Mouse (Mus musculus): ENCODE data around the gene Zfp91. TPM values are rescaled to one million over a fixed set of nuclear protein-coding genes. Genes with fewer than 3 reads are reported as not detected.
"Not testable (repeated sequence)": the region's sequence is repeated elsewhere in the genome, so short reads cannot be mapped to it uniquely, and the experiment has no call there.

Gene Zfp91
- polyA plus RNA-seq, 1 experiment from 2014 or later, result 13.3 TPM

DNA sequence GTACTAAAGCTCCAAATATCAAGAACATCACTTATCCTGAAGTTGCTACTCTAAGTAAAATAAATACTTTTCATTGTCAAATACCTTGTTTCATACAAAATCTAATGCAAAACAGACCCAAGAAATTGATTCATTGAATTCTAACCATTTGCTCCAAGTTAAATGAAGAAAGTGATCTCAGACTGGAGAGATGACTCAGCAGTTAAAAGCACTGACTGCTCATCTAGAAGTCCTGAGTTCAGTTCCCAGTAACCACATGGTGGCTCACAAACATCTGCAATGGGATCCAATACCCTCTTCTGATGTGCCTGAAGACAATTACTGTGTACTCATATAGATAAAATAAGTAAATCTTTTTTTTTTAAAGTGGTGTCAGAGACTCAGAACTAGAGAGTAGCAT, 15.5 kb downstream of the Zfp91 start:
- no peak overlapping the region for H3K4me3 ChIP-seq
- no peaks in the 10 kb centered on the region for H3K4me1 ChIP-seq
- no peaks in the 10 kb centered on the region for H3K27me3 ChIP-seq (ENCODE audit: low read depth, poor library complexity, severe bottlenecking)
- H3K36me3 ChIP-seq, result peaks cover 38% of the 10 kb centered on the region
- DNase-seq (ENCODE audit: low spot score), result no peak
- H3K9me3 ChIP-seq (replicated peaks), result no peaks in the 10 kb centered on the region
- no peak overlapping the region for H3K27ac ChIP-seq (replicated peaks)

DNA sequence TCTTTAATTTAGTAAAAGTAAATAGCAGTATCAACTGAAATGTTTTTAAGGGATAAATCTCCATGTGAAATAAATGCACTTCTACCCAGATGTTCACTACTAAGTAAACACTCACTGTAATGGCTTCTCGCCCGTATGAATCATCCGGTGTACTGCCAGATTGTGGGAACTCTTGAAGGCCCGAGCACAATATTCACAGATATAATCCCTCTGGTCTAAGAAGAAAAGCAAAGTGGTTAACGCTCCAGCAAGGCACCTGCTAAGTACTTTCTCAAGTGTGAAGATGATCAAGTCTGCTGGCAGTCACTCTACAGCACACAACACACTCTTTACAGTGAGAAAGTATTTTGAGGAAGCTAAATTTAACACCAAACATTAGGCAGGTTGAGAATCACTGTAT, 25.0 kb downstream of the Zfp91 start:
- Histone ChIP-seq H3K27me3 (ENCODE audit: low read depth, poor library complexity, severe bottlenecking) (no peaks in the 10 kb centered on the region), H3K4me3 (no peak overlapping the region), H3K27ac (replicated peaks) (no peak overlapping the region), H3K36me3 (peaks cover 97% of the 10 kb centered on the region), H3K9me3 (replicated peaks) (no peaks in the 10 kb centered on the region), H3K4me1 (no peaks in the 10 kb centered on the region)
- DNase-seq (ENCODE audit: low spot score), result no peak
- WGBS, result 95% methylated on average over 5 of the region's 5 CpGs

DNA sequence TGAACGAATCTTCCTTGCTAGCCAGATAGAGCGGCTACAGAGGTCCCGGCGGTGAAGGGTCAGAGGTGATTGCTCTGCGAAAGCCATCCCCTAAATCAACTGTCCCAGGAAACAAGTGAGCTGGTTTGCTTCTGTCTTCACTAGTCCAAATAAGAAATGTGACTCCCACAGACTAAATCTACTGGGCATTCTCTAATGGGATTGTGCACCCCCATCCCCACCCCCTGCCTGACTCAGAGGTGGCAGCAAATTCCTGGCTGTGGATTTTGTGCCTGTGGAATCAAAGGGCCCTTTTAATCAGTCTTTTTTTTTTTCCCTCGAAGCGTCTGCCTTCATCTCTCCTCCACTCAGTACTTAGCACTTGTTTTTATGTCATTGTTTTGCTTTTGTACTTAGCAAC, 30.6 kb downstream of the Zfp91 start, which contains the start of gene Cntf:
Cntf (minus strand) TSS at position 325 of the 400 bp plus-strand sequence.
- H3K4me3 ChIP-seq, result no peak within 1 kb of the TSS
- WGBS, result 66% methylated on average over 7 of the region's 7 CpGs
- H3K27me3 ChIP-seq (ENCODE audit: low read depth, poor library complexity, severe bottlenecking), result no peaks in the 10 kb centered on the region
- H3K27ac ChIP-seq (replicated peaks), result no peak within 1 kb of the TSS
- H3K4me1 ChIP-seq, result 0 out of 2 replicates have a peak, but pooled peaks cover 4% of the 10 kb centered on the region
- H3K9me3 ChIP-seq (replicated peaks), result no peaks in the 10 kb centered on the region
- no peak for DNase-seq (ENCODE audit: low spot score)
- peaks cover 83% of the 10 kb centered on the region for H3K36me3 ChIP-seq

DNA sequence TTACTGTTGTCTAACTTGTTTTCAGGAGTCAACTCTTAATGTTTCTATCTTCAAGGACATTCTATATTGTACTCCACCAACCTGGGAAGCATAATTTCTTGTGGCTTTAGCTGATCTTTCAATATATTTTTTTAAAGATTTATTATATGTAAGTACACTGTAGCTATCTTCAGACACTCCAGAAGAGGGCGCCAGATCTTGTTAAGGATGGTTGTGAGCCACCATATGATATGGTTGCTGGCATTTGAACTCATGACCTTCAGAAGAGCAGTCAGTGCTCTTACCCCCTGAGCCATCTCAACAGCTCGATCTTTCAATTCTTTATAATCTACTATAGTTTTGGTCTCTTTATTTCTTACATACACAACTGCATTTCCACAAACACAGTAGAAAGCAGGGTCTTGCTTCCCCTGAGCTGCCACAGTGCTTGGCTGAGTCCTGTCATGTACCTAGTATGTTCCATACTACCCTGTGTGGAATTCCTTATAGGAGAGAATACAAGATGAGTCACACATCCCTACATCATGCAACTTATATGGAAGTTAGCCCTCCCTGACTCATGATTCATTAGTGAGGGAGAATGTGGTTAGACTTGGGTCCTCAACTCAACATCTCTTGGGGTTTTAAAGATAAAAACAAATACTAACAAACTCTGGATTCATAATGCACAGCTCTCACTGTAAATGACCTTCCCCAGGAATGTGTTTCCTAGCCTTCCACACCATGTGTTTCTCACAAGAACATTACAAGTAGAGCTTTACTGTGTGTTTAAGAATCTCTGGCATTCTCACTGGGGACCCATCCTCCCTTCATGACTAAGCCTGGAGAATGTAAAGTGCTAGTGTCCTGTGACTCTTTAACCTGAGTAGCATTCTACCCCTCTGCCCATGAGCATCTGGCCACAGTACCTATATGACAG, 33.5 kb downstream of the Zfp91 start:
- 50% methylated on average over 2 of the region's 2 CpGs for WGBS
- Histone ChIP-seq H3K9me3 (replicated peaks) (no peaks in the 10 kb centered on the region), H3K4me3 (no peak overlapping the region), H3K36me3 (peaks cover 54% of the 10 kb centered on the region), H3K27me3 (ENCODE audit: low read depth, poor library complexity, severe bottlenecking) (no peaks in the 10 kb centered on the region), H3K4me1 (0 out of 2 replicates have a peak, but pooled peaks cover 4% of the 10 kb centered on the region), H3K27ac (replicated peaks) (no peak overlapping the region)
- no peak for DNase-seq (ENCODE audit: low spot score)

DNA sequence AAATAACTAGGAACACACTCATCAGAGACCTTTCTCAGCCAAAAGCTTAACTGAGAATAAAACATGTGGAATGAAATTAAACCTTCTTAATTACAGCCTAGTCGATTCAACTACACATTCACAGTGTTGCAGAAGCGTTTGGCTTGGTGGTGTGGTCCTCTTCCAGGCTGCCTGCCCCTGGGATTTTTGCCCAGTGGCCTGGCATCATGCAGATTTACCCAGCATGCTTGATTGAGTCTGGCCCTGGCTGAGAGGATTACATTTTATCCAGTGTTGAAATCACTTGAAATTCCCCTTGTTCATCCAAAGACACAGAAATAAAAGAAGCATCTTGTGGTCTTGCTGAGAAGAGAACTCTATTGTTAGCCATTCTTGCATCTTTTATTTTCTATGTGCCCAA, 36.3 kb downstream of the Zfp91 start:
- Histone ChIP-seq H3K36me3 (peaks cover 32% of the 10 kb centered on the region), H3K27me3 (ENCODE audit: low read depth, poor library complexity, severe bottlenecking) (no peaks in the 10 kb centered on the region)

DNA sequence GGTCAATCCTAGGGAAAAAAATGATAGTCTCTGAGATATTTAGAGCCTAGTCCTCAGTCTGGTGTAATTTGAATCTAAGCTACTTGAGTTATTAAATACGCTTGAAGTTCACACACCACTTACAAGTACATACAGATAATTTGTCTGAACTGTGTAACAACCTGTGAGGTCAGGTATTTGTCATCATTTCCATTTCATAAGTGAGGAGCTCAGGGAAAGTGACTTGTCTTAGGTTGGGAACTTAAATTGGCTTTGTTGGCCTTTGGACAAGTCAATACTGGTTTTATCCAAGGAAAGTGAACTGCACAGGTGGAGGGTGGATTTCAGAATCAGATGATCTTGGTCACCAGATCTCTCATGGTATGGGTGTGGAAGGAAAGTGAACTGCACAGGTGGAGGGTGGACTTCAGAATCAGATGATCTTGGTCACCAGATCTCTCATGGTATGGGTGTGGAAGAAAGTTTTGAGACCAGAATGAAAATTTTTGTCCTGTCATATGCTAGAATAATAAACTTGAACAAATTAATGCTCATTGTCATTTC, 36.9 kb downstream of the Zfp91 start:
- H3K9me3 ChIP-seq (replicated peaks), result no peaks in the 10 kb centered on the region
- no peaks in the 10 kb centered on the region for H3K4me1 ChIP-seq
- no peak overlapping the region for H3K27ac ChIP-seq (replicated peaks)
- DNase-seq (ENCODE audit: low spot score), result no peak
- no peak overlapping the region for H3K4me3 ChIP-seq
- H3K27me3 ChIP-seq (ENCODE audit: low read depth, poor library complexity, severe bottlenecking), result no peaks in the 10 kb centered on the region
- 83% methylated on average over 1 of the region's 1 CpGs for WGBS
- H3K36me3 ChIP-seq, result peaks cover 25% of the 10 kb centered on the region

More for the DNA sequence above, 36.3 kb downstream of the Zfp91 start:
- 75% methylated on average over 2 of the region's 2 CpGs for WGBS
- no peak overlapping the region for H3K27ac ChIP-seq (replicated peaks)
- no peaks in the 10 kb centered on the region for H3K4me1 ChIP-seq
- no peak for DNase-seq (ENCODE audit: low spot score)
- no peaks in the 10 kb centered on the region for H3K9me3 ChIP-seq (replicated peaks)
- H3K4me3 ChIP-seq, result no peak overlapping the region

DNA sequence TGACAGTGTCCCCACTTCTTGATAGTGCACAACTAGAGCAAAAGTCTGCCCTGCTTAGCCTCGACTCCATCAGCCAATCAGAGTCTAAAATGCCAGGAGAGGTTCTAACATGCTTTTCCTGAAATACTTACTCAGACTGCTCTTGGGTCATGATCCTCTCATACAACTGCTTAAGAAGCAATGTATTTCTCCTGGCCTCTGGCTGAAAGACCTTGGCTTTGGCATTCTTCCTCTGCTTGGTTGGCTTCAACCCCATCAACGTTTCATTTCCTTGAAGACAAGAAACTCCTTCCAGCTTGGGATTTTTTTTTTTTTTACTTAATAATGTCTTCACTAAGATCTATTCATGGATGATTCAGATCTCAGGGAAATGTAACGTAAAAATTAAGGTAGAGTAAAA, 39.6 kb downstream of the Zfp91 start:
- Histone ChIP-seq H3K27me3 (ENCODE audit: low read depth, poor library complexity, severe bottlenecking) (no peaks in the 10 kb centered on the region), H3K4me3 (no peak overlapping the region)

DNA sequence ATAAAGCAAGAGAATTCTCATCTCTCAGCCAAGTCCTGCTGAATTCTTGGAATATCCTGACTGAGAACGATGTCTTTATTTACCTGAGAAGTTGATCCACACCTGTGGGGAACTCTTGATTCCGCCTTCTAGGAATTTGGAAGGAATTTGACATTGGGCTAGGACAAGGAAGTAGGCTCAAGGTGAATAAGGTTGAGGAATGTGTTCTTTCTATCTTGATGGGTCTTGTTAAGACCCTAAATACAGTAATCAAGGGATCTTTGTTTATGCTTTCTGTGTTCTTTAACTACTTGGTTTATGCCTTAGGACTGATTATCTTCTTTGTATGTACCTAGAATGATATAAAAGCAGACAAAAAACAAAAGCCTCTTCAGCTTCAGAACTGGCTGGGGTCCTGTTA, 64.0 kb downstream of the Zfp91 start:
- no peak overlapping the region for H3K4me3 ChIP-seq
- no peaks in the 10 kb centered on the region for H3K4me1 ChIP-seq
- H3K27me3 ChIP-seq (ENCODE audit: low read depth, poor library complexity, severe bottlenecking), result no peaks in the 10 kb centered on the region
- no peak overlapping the region for H3K27ac ChIP-seq (replicated peaks)
- no peaks in the 10 kb centered on the region for H3K9me3 ChIP-seq (replicated peaks)
- no peak for DNase-seq (ENCODE audit: low spot score)
- 80% methylated on average over 2 of the region's 2 CpGs for WGBS
- no peaks in the 10 kb centered on the region for H3K36me3 ChIP-seq

More for the DNA sequence above, 39.6 kb downstream of the Zfp91 start:
- H3K9me3 ChIP-seq (replicated peaks), result no peaks in the 10 kb centered on the region
- no peak for DNase-seq (ENCODE audit: low spot score)
- WGBS, result 80% methylated on average over 3 of the region's 3 CpGs
- no peak overlapping the region for H3K27ac ChIP-seq (replicated peaks)
- H3K36me3 ChIP-seq, result peaks cover under 1% of the 10 kb centered on the region; the same call in 1 of the 2 replicates
- no peaks in the 10 kb centered on the region for H3K4me1 ChIP-seq

DNA sequence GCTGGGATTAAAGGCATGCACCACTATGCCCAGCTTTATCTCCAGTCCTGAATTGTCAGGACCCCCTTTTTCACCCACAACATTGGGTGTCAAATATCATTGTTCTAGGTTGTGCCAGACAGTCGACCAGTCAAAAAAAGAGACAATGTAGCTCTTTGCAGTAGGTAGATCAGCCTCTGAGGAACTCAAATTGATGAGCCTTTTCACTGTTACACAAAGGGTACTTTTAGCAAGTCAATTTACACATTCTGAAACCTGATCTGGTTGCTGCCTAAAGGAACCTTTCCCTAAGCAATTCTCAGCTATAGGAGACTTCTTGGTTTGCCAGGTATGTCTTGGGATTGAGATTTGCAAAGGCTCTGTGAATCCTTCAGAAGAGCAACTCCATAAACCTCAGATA, 64.9 kb downstream of the Zfp91 start:
- Histone ChIP-seq H3K36me3 (no peaks in the 10 kb centered on the region), H3K27me3 (ENCODE audit: low read depth, poor library complexity, severe bottlenecking) (no peaks in the 10 kb centered on the region), H3K27ac (replicated peaks) (no peak overlapping the region), H3K9me3 (replicated peaks) (no peaks in the 10 kb centered on the region), H3K4me3 (no peak overlapping the region), H3K4me1 (no peaks in the 10 kb centered on the region)
- 70% methylated on average over 1 of the region's 1 CpGs for WGBS
- DNase-seq (ENCODE audit: low spot score), result no peak

DNA sequence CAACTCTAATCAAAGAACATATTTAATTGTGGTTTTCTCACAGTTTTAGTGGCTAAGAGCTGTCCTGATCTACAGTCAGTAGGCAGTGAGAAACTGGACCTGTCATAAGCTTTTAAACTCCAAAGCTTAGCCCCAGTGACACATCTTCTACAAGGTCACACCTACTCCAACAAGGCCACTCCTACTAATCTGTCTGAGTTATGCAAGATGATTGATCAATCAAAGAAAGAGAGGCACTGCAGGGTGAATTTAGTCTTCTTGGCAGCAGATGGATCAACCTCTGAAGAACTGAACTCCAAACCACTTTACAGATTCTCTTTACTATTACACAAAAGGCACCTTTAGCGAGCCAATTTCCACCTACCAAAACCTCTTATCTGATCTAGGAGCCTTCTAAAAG, 70.1 kb downstream of the Zfp91 start:
- Histone ChIP-seq H3K27me3 (ENCODE audit: low read depth, poor library complexity, severe bottlenecking) (no peaks in the 10 kb centered on the region), H3K27ac (replicated peaks) (no peak overlapping the region), H3K36me3 (no peaks in the 10 kb centered on the region), H3K9me3 (replicated peaks) (no peaks in the 10 kb centered on the region), H3K4me1 (no peaks in the 10 kb centered on the region), H3K4me3 (no peak overlapping the region)
- DNase-seq (ENCODE audit: low spot score), result no peak
- WGBS, result 80% methylated on average over 1 of the region's 1 CpGs

DNA sequence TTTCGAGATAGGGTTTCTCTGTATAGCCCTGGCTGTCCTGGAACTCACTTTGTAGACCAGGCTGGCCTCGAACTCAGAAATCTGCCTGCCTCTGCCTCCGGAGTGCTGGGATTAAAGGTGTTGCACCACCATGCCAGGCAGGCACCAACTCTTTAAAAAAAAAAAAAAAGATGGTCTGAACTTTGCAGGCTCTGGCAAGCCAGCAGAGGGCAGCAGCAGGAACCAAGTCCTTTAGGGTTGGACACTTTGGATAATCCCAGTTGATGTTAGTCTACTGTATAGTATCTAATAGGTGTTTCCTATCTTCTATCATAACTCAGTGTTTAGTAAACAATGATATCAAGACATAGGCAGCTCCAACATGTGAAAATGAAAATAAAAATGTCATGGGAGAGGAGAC, 73.6 kb downstream of the Zfp91 start:
- Histone ChIP-seq H3K4me1 (no peaks in the 10 kb centered on the region), H3K9me3 (replicated peaks) (no peaks in the 10 kb centered on the region), H3K36me3 (no peaks in the 10 kb centered on the region), H3K27ac (replicated peaks) (no peak overlapping the region), H3K27me3 (ENCODE audit: low read depth, poor library complexity, severe bottlenecking) (no peaks in the 10 kb centered on the region), H3K4me3 (no peak overlapping the region)
- WGBS, result 84% methylated on average over 3 of the region's 3 CpGs
- DNase-seq (ENCODE audit: low spot score), result no peak

DNA sequence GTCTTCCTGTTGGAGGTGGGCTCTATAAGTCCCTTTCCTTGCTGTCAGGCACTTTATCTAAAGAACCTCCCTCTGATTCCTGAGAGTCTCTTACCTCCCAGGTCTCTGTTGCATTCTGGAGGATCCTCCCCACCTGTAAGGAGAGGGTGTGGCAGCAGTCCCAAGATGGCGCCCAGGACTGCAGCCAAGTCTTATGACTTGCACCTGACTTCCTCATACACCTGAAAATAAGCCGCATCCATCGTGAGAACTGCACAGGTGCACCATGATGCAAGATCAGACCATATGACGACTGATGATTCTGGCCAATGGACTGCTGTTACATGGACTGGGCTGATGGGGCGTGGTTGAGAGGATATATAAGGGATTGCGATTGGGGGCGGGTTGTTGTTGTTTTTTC, 74.3 kb downstream of the Zfp91 start:
- WGBS, result 94% methylated on average over 7 of the region's 7 CpGs
- DNase-seq (ENCODE audit: low spot score); H3K27me3 ChIP-seq (ENCODE audit: low read depth, poor library complexity, severe bottlenecking): not testable (repeated sequence)

DNA sequence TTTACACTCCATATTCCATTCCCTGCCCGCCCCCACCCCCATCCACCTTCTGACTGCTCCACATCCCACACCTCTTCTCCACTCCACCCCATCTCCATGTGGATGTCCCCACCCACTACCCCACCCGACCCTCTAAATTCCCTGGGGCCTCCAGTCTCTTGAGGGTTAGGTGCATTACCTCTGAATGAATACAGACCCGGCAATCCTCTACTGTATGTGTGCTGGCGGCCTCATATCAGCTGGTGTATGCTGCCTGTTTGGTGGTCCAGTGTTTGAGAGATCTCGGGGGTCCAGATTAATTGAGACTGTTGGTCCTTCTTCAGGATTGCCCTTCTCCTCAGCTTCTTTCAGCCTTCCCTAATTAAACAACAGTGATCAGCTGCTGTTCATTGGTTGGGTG, 75.0 kb downstream of the Zfp91 start:
- H3K4me1 ChIP-seq; H3K4me3 ChIP-seq; H3K27me3 ChIP-seq (ENCODE audit: low read depth, poor library complexity, severe bottlenecking); H3K9me3 ChIP-seq (replicated peaks); H3K27ac ChIP-seq (replicated peaks); H3K36me3 ChIP-seq; DNase-seq (ENCODE audit: low spot score): not testable (repeated sequence)
- 89% methylated on average over 5 of the region's 5 CpGs for WGBS

More for the DNA sequence above, 74.3 kb downstream of the Zfp91 start:
- H3K4me1 ChIP-seq; H3K27ac ChIP-seq (replicated peaks); H3K4me3 ChIP-seq; H3K36me3 ChIP-seq; H3K9me3 ChIP-seq (replicated peaks): not testable (repeated sequence)

Measured in midbrain, embryonic 10.5 days (tissue).